Mouse (Mus musculus) hindbrain, embryonic 13.5 days (tissue): Measurements from ENCODE around the gene Ern1. TPM values are rescaled to one million over a fixed set of nuclear protein-coding genes. Genes with fewer than 3 reads are reported as not detected.

Experiments
- polyA plus RNA-seq: library from polyadenylated mRNA; unstranded; fragments of >200 nt; fragmentation: Nextera tagmentation; extraction: Ambion mirVana; gene quantifications from 2 replicates; pipeline ENCODE4 v1.2.1, GENCODE M21; 2015

Gene Ern1
- polyA plus RNA-seq, 1 experiment from 2014 or later, result 6.1 TPM

Other genes with a start within 250 kb of the Ern1 start
- 37.4 and 38.3 TPM in 2 replicates for gene Ftsj3, start 231.8 kb downstream of the Ern1 start, polyA plus RNA-seq
- gene Psmc5, start 231.7 kb downstream of the Ern1 start, polyA plus RNA-seq, result 339 and 341 TPM in 2 replicates
- 14.3 and 16.0 TPM in 2 replicates for gene Smarcd2, start 214.9 kb downstream of the Ern1 start, polyA plus RNA-seq
- gene Tcam1, start 211.2 kb downstream of the Ern1 start, polyA plus RNA-seq, result 0.12 and 0.21 TPM in 2 replicates
- gene Gh, start 186.0 kb downstream of the Ern1 start, polyA plus RNA-seq, result not detected in 2 replicates
- 1.2 and 1.4 TPM in 2 replicates for gene Cd79b, start 173.1 kb downstream of the Ern1 start, polyA plus RNA-seq
- 0.03 TPM in 1 of 2 replicates, not detected in the other for gene Scn4a, start 134.6 kb downstream of the Ern1 start, polyA plus RNA-seq
- gene Prr29, start 122.4 kb downstream of the Ern1 start, polyA plus RNA-seq, result not detected in 2 replicates
- 12.8 and 13.8 TPM in 2 replicates for gene Icam2, start 99.8 kb downstream of the Ern1 start, polyA plus RNA-seq
- gene Tex2, start 125.6 kb upstream of the Ern1 start, polyA plus RNA-seq, result 21.3 and 21.7 TPM in 2 replicates